Mouse (Mus musculus) forebrain, postnatal 0 days (tissue): Measurements from ENCODE around the gene Smap2. TPM values are rescaled to one million over a fixed set of nuclear protein-coding genes. Genes with fewer than 3 reads are reported as not detected.
"Not testable (repeated sequence)": the region's sequence is repeated elsewhere in the genome, so short reads cannot be mapped to it uniquely, and the experiment has no call there.

Experiments used
- ATAC-seq: fragments of 200-750 bp; cut with Nextera tagmentation; 2 replicates; pipeline ENCODE4 v1.8.0; 2017; ENCODE audit warnings: mild to moderate bottlenecking, moderate library complexity
- DNase-seq: peaks from one replicate; pipeline ENCODE4 v3.0.0-alpha.2; 2015
- H3K27ac ChIP-seq: fragments of 300-500 bp; sonication (generic); 2 replicates; pipeline ENCODE4 v1.5.1; 2014; ENCODE audit warnings: low read depth, mild to moderate bottlenecking, antibody characterized with exemption, low read length, moderate library complexity, mixed read lengths
- H3K27me3 ChIP-seq: fragments of 300-500 bp; sonication (generic); 2 replicates; pipeline ENCODE4 v1.6.1; 2014; ENCODE audit warnings: mild to moderate bottlenecking, low read length, mixed read lengths; ENCODE audit not compliant: insufficient read depth
- H3K36me3 ChIP-seq: fragments of 300-500 bp; sonication (generic); 2 replicates; pipeline ENCODE4 v1.6.1; 2014; ENCODE audit warnings: mild to moderate bottlenecking, moderate library complexity; ENCODE audit not compliant: insufficient read depth
- H3K4me1 ChIP-seq: fragments of 300-500 bp; sonication (generic); 2 replicates; pipeline ENCODE4 v1.6.1; 2014; ENCODE audit warnings: antibody characterized with exemption; ENCODE audit not compliant: insufficient read depth
- H3K4me2 ChIP-seq: fragments of 300-500 bp; sonication (generic); 2 replicates; pipeline ENCODE4 v1.6.1; 2014; ENCODE audit warnings: low read depth, mild to moderate bottlenecking, moderate library complexity
- H3K4me3 ChIP-seq: fragments of 300-500 bp; sonication (generic); 2 replicates; pipeline ENCODE4 v1.5.1; 2014; ENCODE audit warnings: low read depth, low read length, mixed read lengths
- H3K9ac ChIP-seq: fragments of 300-500 bp; sonication (generic); 2 replicates; pipeline ENCODE4 v1.6.1; 2014; ENCODE audit warnings: mild to moderate bottlenecking
- H3K9me3 ChIP-seq: fragments of 300-500 bp; sonication (generic); 2 replicates; pipeline ENCODE4 v1.6.1; 2016; ENCODE audit warnings: low read length
- CTCF ChIP-seq: sonication (generic); IDR thresholded peaks from 2 replicates; pipeline ENCODE4 v1.5.1; 2016; ENCODE audit warnings: antibody characterized with exemption, control low read depth, low read depth
- WGBS: fragments of 180-500 bp; shearing (Covaris S2); extraction: QIAGEN DNeasy Blood & Tissue Kit; methylation state at CpG from one replicate; pipeline ENCODE4 v1.1.7; 2014; 5-methylcytosine and 5-hydroxymethylcytosine counted together
- polyA plus RNA-seq: library from polyadenylated mRNA; unstranded; fragments of >200 nt; fragmentation: Nextera tagmentation; extraction: Ambion mirVana; gene quantifications from 2 replicates; pipeline ENCODE4 v1.2.1, GENCODE M21; 2015
- total RNA-seq: library from RNA; depleted of rRNA; stranded (reverse); fragments of >200 nt; gene quantifications from 2 replicates; pipeline ENCODE4 v1.2.3, GENCODE M21; 2014; rRNA removed

Gene Smap2
- 86.8 and 92.0 TPM in 2 replicates for total RNA-seq
- polyA plus RNA-seq, result 41.3 and 49.7 TPM in 2 replicates

DNA sequence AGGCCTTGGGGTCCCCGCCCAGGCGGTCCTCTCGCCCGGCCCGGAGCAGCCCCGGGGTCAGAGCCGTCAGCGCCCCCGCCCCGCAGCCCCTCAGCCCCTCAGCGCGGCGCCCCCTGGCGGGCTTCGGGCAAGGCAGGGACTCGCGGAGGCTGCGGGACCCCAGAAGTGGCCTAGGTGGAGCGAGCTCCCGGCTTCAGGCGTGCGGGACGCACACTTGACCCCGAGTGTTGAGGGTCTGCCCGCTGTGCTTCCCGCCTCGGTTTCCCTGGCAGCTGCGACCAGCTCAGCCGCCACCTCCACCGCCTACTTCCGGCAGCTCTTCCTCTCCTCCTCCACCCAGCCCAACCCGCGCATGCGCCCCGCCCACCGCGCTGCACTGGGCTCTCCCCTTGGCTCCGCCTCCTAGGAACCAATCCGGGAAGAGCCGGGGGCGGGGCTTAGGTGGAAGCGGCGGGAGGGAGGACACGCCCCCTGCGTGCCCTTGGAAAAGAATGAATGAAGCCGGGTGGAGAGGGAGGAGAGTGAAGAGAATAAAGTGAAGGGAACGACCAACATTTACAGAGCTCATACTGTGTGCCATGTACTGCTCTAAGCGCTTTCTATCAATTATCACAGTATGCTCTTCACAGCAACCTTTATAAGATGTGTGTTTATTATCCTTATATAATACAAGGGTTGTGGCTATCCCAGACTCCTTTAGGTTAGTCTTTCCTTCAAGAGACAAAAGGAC, at the start of gene Smap2:
Smap2 (minus strand) TSS at position 320 of the 730 bp plus-strand sequence.
- H3K27me3 ChIP-seq, result no peaks in the 10 kb centered on the region
- H3K27ac ChIP-seq, result peak within 1 kb of the TSS; percentile 79
- H3K4me1 ChIP-seq, result 0 out of 2 replicates have a peak, but pooled peaks cover 7% of the 10 kb centered on the region
- H3K4me2 ChIP-seq, result peak within 1 kb of the TSS; percentile 59
- 1% methylated on average over 39 of the region's 48 CpGs for WGBS
- H3K9ac ChIP-seq, result peak within 1 kb of the TSS; percentile 87
- peak within 1 kb of the TSS; percentile 97 for H3K4me3 ChIP-seq
- DNase-seq (peak; percentile 99), ATAC-seq (peak; percentile 99)
- no peaks in the 10 kb centered on the region for H3K36me3 ChIP-seq
- no peaks in the 10 kb centered on the region for H3K9me3 ChIP-seq
- TF ChIP-seq CTCF, result peak; percentile 76

DNA sequence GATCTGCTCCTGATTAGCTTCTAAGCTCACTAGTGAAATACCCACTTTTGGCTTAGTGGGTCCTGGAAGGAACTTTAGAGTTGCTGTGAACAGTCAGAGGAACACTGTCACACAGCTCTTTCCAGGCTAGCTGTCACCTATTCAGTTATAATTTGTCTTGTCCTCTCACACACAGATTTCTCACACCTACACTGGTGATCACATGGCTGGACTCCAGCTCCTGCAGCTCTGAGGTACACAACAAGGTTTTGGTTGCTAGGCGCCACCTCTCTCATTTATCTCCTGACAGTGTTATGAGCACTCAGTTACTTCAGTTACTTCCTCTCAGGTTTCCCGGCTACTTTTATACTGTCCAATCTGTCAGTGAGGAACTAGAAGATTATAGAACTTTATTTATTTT, 48.3 kb upstream of the Smap2 start:
- ATAC-seq, result no peak
- WGBS, result 91% methylated on average over 2 of the region's 2 CpGs
- H3K4me2 ChIP-seq, result no peak overlapping the region
- H3K9ac ChIP-seq, result no peak overlapping the region
- H3K27ac ChIP-seq, result no peak overlapping the region
- H3K27me3 ChIP-seq, result no peaks in the 10 kb centered on the region
- no peak overlapping the region for H3K4me3 ChIP-seq
- H3K4me1 ChIP-seq, result no peaks in the 10 kb centered on the region
- DNase-seq, result no peak
- no peak for TF ChIP-seq CTCF
- peaks cover 39% of the 10 kb centered on the region for H3K36me3 ChIP-seq
- no peaks in the 10 kb centered on the region for H3K9me3 ChIP-seq

DNA sequence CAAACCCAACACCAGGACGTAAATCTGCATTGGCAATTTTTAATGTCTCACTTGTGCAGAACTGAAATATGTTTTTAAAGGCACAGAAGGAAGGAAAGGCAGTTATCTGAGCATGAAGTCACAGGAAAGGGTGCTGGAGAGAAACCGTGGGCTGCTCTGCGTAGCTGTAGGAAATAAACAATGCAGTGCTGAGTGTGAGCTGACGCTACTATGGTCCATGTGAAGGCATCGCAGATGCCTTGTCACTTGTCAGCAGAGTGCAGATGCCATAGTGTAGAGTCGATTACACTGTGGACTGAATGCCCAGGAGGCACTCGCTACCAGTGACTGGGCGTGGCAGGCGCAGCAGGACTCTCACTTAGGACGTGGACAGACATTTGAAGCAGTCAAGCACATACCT, 42.2 kb upstream of the Smap2 start:
- ATAC-seq, DNase-seq, H3K4me2 ChIP-seq, H3K9ac ChIP-seq, H3K4me1 ChIP-seq, H3K27ac ChIP-seq, H3K4me3 ChIP-seq, H3K9me3 ChIP-seq, H3K27me3 ChIP-seq: not testable (repeated sequence)
- H3K36me3 ChIP-seq, result peaks cover 30% of the 10 kb centered on the region
- WGBS, result 92% methylated on average over 10 of the region's 10 CpGs

DNA sequence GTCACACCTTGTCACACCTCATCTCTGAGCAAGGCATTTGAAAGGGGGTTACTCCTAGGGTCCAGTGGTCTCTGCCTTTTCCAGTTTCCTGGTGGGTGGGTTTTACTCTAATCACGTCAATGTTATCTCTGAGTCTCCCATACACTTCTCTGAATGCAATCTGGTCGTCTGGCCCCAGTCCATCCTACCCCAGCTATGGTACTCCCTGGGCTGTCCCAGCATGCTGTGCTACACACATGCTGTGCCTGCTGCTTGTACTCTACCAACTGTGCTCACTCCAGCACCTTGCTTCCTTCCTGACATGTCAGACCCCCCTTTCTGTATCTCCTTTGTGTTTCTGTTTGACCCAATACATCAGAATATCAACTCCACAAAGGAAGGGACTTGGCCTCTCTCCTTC, 40.0 kb upstream of the Smap2 start:
- WGBS, result 58% methylated on average over 2 of the region's 2 CpGs
- no peak overlapping the region for H3K27ac ChIP-seq
- H3K4me3 ChIP-seq, result no peak overlapping the region
- H3K4me2 ChIP-seq, result no peak overlapping the region
- ATAC-seq, result peak; percentile 42
- H3K36me3 ChIP-seq, result peaks cover 24% of the 10 kb centered on the region
- no peaks in the 10 kb centered on the region for H3K4me1 ChIP-seq
- H3K9me3 ChIP-seq, result no peaks in the 10 kb centered on the region
- no peak for DNase-seq
- H3K27me3 ChIP-seq, result no peaks in the 10 kb centered on the region
- TF ChIP-seq CTCF, result no peak
- H3K9ac ChIP-seq, result no peak overlapping the region

DNA sequence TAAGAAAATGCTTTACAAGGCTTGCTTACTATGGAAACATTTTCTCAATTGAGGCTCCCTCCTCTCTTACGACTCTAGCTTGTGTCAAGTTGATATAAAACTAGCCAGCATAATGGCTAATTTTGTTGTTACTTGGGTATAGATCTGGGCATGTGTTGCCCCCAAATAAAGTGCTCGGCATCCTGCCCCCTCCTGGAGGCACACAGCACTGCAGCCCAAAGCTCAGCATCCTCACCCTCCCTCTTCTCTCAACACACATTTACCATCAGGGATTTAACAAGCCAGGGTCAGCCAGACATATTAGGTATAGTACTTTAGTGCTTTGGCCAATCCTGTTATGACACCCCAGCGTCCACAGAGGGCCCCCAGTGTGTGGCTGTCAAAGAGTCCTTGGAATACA, 39.3 kb upstream of the Smap2 start:
- no peak overlapping the region for H3K4me2 ChIP-seq
- 50% methylated on average over 3 of the region's 3 CpGs for WGBS
- no peaks in the 10 kb centered on the region for H3K9me3 ChIP-seq
- H3K36me3 ChIP-seq, result peaks cover 21% of the 10 kb centered on the region
- H3K27me3 ChIP-seq, result no peaks in the 10 kb centered on the region
- H3K4me3 ChIP-seq, result no peak overlapping the region
- no peak overlapping the region for H3K9ac ChIP-seq
- peak; percentile 67 for TF ChIP-seq CTCF
- H3K27ac ChIP-seq, result no peak overlapping the region
- DNase-seq, result no peak
- ATAC-seq, result no peak
- H3K4me1 ChIP-seq, result no peaks in the 10 kb centered on the region

DNA sequence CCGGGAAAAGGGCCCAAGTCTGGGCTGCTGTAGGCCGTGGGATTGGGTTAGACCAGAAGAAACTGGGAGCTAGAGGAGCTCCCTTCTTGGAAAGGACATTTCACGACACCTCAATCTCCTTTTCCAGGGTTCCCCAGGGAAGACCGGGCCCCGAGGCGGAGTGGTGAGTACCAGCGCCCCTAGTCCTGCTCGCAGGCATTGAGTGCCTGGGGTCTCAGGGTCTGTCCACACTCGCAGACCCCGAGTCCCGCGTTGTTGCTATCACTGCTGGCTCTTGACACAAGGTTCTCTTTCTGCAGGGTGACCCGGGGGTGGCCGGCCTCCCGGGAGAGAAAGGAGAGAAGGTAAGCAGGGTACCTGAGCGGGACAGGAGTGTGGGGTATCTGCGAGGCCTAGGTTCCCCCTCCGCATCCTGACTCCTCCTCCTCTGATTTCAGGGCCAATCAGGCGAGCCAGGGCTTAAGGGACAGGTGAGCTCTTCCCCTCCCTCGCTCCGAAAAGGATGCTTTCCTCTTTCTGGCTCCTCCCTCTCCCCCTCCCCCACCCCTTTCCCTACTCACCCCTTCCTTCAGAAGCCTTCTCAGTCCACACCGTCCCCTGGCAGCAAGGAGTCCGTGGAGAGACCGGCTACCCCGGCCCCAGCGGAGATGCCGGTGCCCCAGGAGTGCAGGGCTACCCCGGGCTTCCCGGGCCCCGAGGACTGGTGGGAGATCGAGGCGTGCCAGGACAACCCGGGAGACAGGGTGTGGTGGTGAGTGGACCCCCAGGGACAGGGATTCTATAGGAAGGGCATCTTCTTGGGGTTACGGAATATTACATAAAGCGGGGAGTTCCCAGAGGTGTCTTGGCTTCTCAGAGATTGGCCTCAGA, 35.6 kb upstream of the Smap2 start:
- Histone ChIP-seq H3K27me3 (no peaks in the 10 kb centered on the region), H3K9me3 (no peaks in the 10 kb centered on the region), H3K4me1 (no peaks in the 10 kb centered on the region), H3K4me3 (peak overlapping the region; percentile 30), H3K9ac (peak overlapping the region; percentile 40; the same call in 1 of the 2 replicates), H3K36me3 (no peaks in the 10 kb centered on the region), H3K4me2 (peak overlapping the region; percentile 42), H3K27ac (no peak overlapping the region)
- no peak for TF ChIP-seq CTCF
- ATAC-seq (peak; percentile 82), DNase-seq (no peak)
- 13% methylated on average over 35 of the region's 35 CpGs for WGBS

DNA sequence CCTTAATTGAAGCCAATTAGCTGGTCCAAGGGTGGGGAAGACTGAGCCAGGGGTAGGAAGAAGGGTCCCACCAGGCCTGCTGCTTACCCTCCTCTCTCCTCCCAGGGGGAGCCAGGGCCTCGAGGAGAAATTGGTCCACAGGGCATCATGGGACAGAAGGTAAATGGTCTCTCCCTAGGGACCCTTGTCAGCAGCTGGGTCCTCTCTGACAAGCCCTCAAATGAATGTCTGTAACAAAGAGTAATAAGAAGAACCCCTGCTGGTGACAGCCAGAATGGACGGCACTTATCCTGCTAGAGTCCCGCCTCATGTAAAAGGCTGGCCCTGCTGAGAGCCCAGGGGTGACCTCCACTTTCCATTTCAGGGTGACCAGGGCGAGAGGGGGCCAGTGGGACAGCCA, 34.8 kb upstream of the Smap2 start:
- peak; percentile 22 for TF ChIP-seq CTCF
- DNase-seq (no peak), ATAC-seq (no peak)
- H3K9ac ChIP-seq, result no peak overlapping the region
- peak overlapping the region; percentile 42; the same call in 1 of the 2 replicates for H3K4me2 ChIP-seq
- 23% methylated on average over 4 of the region's 4 CpGs for WGBS
- H3K36me3 ChIP-seq, result no peaks in the 10 kb centered on the region
- no peaks in the 10 kb centered on the region for H3K9me3 ChIP-seq
- no peaks in the 10 kb centered on the region for H3K27me3 ChIP-seq
- H3K27ac ChIP-seq, result no peak overlapping the region
- H3K4me3 ChIP-seq, result no peak overlapping the region
- no peaks in the 10 kb centered on the region for H3K4me1 ChIP-seq
